Mouse (Mus musculus): ENCODE measurements around the gene Oxct1. TPM values are rescaled to one million over a fixed set of nuclear protein-coding genes. Genes with fewer than 3 reads are reported as not detected.

Gene Oxct1
- polyA plus RNA-seq, 1 experiment from 2014 or later, result 233 TPM

GRCm38 (mm10) chr15:4042423-4042822 is 16.2 kb downstream of the Oxct1 start:
- no peak for ATAC-seq
- 62% methylated on average over 3 of the region's 3 CpGs for WGBS
- Histone ChIP-seq H3K9ac (no peak overlapping the region), H3K27me3 (replicated peaks) (no peaks in the 10 kb centered on the region), H3K4me2 (replicated peaks) (no peak overlapping the region), H3K36me3 (0 out of 2 replicates have a peak, but pooled peaks cover 8% of the 10 kb centered on the region), H3K4me1 (replicated peaks) (no peaks in the 10 kb centered on the region), H3K27ac (no peak overlapping the region), H3K4me3 (replicated peaks) (no peak overlapping the region), H3K9me3 (no peaks in the 10 kb centered on the region)

- no peak overlapping the region for H3K9ac ChIP-seq
- no peaks in the 10 kb centered on the region for H3K4me1 ChIP-seq (replicated peaks)
- 0 out of 2 replicates have a peak, but pooled peaks have one; percentile 34 for ATAC-seq
- WGBS, result 16% methylated on average over 4 of the region's 4 CpGs
- no peak overlapping the region for H3K4me3 ChIP-seq (replicated peaks)
- 0 out of 2 replicates have a peak, but pooled peaks cover 6% of the 10 kb centered on the region for H3K36me3 ChIP-seq
- H3K27ac ChIP-seq, result no peak overlapping the region
- no peaks in the 10 kb centered on the region for H3K9me3 ChIP-seq
- 0 out of 2 replicates have a peak overlapping the region, but pooled peaks have one; percentile 38 for H3K4me2 ChIP-seq (replicated peaks)
- H3K27me3 ChIP-seq (replicated peaks), result no peaks in the 10 kb centered on the region
Observed at GRCm38 (mm10) chr15:4043032-4043471, 16.9 kb downstream of the Oxct1 start.

GRCm38 (mm10) chr15:4056627-4057026 is 30.4 kb downstream of the Oxct1 start:
- Histone ChIP-seq H3K4me1 (replicated peaks) (no peaks in the 10 kb centered on the region), H3K27me3 (replicated peaks) (no peaks in the 10 kb centered on the region), H3K9me3 (no peaks in the 10 kb centered on the region), H3K9ac (no peak overlapping the region), H3K36me3 (peaks cover 18% of the 10 kb centered on the region; the same call in 1 of the 2 replicates), H3K4me2 (replicated peaks) (no peak overlapping the region), H3K27ac (no peak overlapping the region), H3K4me3 (replicated peaks) (no peak overlapping the region)
- ATAC-seq, result no peak
- 23% methylated on average over 5 of the region's 5 CpGs for WGBS

DNA sequence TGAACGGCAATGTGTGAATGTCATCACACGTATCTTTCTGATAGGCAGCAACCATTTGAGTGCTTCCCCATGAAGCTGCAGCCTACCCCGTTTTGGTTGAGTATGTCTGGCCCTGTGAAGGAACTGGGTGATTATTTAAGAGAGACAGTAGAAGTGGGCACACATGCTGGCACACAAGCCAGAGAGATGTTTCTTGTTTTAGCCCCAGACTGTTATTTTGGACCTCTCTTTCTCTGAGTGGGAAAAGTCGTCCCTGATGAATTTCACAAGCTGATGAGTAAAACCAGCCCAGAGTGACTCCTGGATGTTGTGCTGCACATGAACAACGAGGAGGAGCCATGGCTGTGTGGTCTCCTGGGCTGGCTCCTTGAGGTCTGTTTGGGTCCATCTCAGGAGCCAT is 37.4 kb downstream of the Oxct1 start:
- 89% methylated on average over 5 of the region's 5 CpGs for WGBS
- Histone ChIP-seq H3K27ac (no peak overlapping the region), H3K4me2 (replicated peaks) (no peak overlapping the region), H3K9ac (no peak overlapping the region), H3K27me3 (replicated peaks) (no peaks in the 10 kb centered on the region), H3K36me3 (peaks cover 12% of the 10 kb centered on the region; the same call in 1 of the 2 replicates), H3K9me3 (no peaks in the 10 kb centered on the region), H3K4me1 (replicated peaks) (no peaks in the 10 kb centered on the region), H3K4me3 (replicated peaks) (no peak overlapping the region)
- no peak for ATAC-seq

- Histone ChIP-seq H3K27ac (no peak overlapping the region), H3K36me3 (peaks cover 12% of the 10 kb centered on the region; the same call in 1 of the 2 replicates), H3K4me2 (replicated peaks) (no peak overlapping the region), H3K9ac (no peak overlapping the region), H3K4me3 (replicated peaks) (no peak overlapping the region), H3K4me1 (replicated peaks) (no peaks in the 10 kb centered on the region), H3K27me3 (replicated peaks) (no peaks in the 10 kb centered on the region), H3K9me3 (no peaks in the 10 kb centered on the region)
- WGBS, result 87% methylated on average over 7 of the region's 7 CpGs
- no peak for ATAC-seq
Observed at GRCm38 (mm10) chr15:4064013-4064412, 37.8 kb downstream of the Oxct1 start.

GRCm38 (mm10) chr15:4064694-4065093 is 38.5 kb downstream of the Oxct1 start:
- no peak overlapping the region for H3K9ac ChIP-seq
- WGBS, result 95% methylated on average over 5 of the region's 5 CpGs

GRCm38 (mm10) chr15:4067273-4067990 is 41.2 kb downstream of the Oxct1 start:
- no peak for ATAC-seq
- WGBS, result 78% methylated on average over 5 of the region's 5 CpGs
- Histone ChIP-seq H3K4me1 (replicated peaks) (no peaks in the 10 kb centered on the region), H3K27me3 (replicated peaks) (no peaks in the 10 kb centered on the region), H3K9ac (no peak overlapping the region), H3K36me3 (peaks cover 4% of the 10 kb centered on the region; the same call in 1 of the 2 replicates), H3K9me3 (no peaks in the 10 kb centered on the region), H3K27ac (no peak overlapping the region), H3K4me3 (replicated peaks) (no peak overlapping the region), H3K4me2 (replicated peaks) (no peak overlapping the region)

More at GRCm38 (mm10) chr15:4064694-4065093, 38.5 kb downstream of the Oxct1 start:
- ATAC-seq, result no peak
- Histone ChIP-seq H3K36me3 (peaks cover 12% of the 10 kb centered on the region; the same call in 1 of the 2 replicates), H3K27ac (no peak overlapping the region), H3K27me3 (replicated peaks) (no peaks in the 10 kb centered on the region), H3K9me3 (no peaks in the 10 kb centered on the region), H3K4me3 (replicated peaks) (no peak overlapping the region), H3K4me2 (replicated peaks) (no peak overlapping the region), H3K4me1 (replicated peaks) (no peaks in the 10 kb centered on the region)

DNA sequence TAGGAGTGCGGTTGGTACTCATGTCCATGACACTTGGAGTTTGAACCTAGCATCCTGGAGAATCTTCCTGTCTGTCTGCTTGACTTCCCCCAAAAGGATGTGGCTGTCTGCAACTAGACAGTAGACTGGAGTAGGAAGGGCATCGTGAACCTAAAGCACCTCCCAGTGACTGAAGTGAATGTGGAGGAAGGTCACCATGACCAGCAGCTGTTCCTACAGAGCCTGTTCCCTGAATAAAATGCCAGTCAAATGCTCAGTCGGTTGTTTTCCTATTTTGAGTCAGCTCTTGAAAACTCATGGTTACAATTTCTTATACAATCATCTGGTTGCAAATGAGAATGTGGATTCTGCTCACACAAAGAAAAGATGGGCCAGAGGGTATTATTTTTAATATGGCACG is 51.8 kb downstream of the Oxct1 start:
- no peak overlapping the region for H3K27ac ChIP-seq
- H3K9me3 ChIP-seq, result no peaks in the 10 kb centered on the region

DNA sequence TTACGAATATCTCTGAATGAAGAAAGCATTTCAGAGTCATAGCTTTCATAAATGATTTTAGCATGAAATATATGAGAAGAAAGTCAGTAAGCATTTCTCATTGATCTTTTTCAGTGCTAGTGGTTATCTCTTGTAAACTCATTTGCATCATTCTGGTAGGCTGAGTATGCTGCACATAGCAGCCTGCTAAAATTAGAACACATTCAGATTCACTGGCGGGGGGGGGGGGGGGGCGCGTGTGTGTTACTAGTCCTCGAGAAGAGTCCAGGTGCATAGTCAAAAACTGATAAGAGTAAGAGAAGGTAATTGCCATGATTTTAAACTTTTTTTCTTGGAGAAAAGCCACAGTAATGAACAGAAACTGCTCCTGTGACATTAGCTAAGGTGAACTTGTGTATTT is 52.6 kb downstream of the Oxct1 start:
- Histone ChIP-seq H3K27ac (no peak overlapping the region), H3K4me3 (replicated peaks) (no peak overlapping the region), H3K36me3 (no peaks in the 10 kb centered on the region), H3K4me2 (replicated peaks) (no peak overlapping the region), H3K9me3 (no peaks in the 10 kb centered on the region), H3K9ac (no peak overlapping the region), H3K27me3 (replicated peaks) (no peaks in the 10 kb centered on the region), H3K4me1 (replicated peaks) (no peaks in the 10 kb centered on the region)
- no peak for ATAC-seq
- 73% methylated on average over 5 of the region's 5 CpGs for WGBS

More for the DNA sequence above, 51.8 kb downstream of the Oxct1 start:
- no peak overlapping the region for H3K4me2 ChIP-seq (replicated peaks)
- ATAC-seq, result no peak
- H3K27me3 ChIP-seq (replicated peaks), result no peaks in the 10 kb centered on the region
- H3K36me3 ChIP-seq, result no peaks in the 10 kb centered on the region
- H3K9ac ChIP-seq, result no peak overlapping the region
- no peaks in the 10 kb centered on the region for H3K4me1 ChIP-seq (replicated peaks)
- WGBS, result 88% methylated on average over 4 of the region's 4 CpGs
- no peak overlapping the region for H3K4me3 ChIP-seq (replicated peaks)

DNA sequence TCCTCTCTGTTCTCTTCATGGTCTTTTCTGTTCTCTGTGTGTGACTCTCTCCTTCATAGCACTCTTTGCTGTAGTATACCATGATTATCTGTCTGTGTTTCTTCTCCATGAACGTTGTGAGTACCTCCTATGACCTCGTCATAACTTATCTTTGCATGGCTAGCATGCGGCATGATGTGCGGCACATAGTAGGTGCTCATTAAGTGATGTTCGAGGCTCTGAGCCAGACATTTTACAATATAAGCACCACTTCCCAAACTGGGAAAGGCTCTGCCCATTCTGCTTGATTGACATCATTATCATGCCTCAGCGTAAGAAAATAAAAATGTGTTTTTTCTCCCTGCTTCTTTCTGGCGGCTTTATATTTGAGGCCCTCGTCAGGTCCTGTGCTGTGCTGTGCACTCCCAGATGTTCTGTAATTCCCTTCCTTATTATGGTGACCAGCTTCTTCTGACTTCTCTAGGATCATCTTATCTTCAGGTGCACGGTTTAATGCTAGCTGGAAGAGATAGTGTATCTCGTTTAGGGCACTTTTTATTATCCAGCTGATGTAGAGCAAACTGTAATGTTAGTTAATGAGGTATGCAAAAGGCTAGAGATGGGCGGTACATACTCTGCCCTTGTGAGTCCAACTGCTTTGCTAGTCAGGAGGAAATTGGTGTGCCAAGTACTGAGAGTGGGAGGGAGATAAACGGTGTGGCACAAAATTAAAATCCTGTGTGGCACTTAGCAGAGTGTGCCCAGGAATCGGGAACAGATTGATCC is 53.4 kb downstream of the Oxct1 start:
- 76% methylated on average over 13 of the region's 13 CpGs for WGBS
- no peaks in the 10 kb centered on the region for H3K4me1 ChIP-seq (replicated peaks)
- no peak overlapping the region for H3K9ac ChIP-seq
- H3K4me3 ChIP-seq (replicated peaks), result no peak overlapping the region
- H3K9me3 ChIP-seq, result no peaks in the 10 kb centered on the region
- H3K27me3 ChIP-seq (replicated peaks), result no peaks in the 10 kb centered on the region
- H3K36me3 ChIP-seq, result no peaks in the 10 kb centered on the region
- H3K27ac ChIP-seq, result no peak overlapping the region
- H3K4me2 ChIP-seq (replicated peaks), result no peak overlapping the region
- peak; percentile 95 for ATAC-seq

- no peak for ATAC-seq
- WGBS, result 82% methylated on average over 10 of the region's 10 CpGs
- Histone ChIP-seq H3K4me1 (replicated peaks) (no peaks in the 10 kb centered on the region), H3K4me3 (replicated peaks) (no peak overlapping the region), H3K27ac (no peak overlapping the region), H3K9ac (no peak overlapping the region), H3K9me3 (no peaks in the 10 kb centered on the region), H3K36me3 (no peaks in the 10 kb centered on the region), H3K27me3 (replicated peaks) (no peaks in the 10 kb centered on the region), H3K4me2 (replicated peaks) (no peak overlapping the region)
Observed at GRCm38 (mm10) chr15:4085600-4086384, 59.6 kb downstream of the Oxct1 start.

DNA sequence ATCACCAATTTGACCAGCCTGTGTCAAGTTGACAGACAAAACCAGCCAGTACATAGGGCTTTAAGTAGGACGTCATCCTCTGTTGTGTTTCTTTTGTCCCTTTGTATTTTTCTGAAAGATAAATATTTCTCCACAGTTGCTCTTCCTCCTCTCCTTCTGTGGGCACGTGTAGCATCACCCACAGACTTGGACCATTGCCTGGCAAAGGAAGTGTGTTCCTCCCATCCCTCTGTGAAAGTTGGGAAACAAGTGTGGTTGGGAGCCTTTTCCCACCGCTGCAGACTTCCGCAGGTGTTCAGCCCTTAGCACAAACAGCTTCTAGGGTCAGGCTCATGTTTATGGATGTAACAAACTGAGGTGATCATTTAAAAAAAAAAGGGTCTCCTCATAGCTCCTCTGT is 61.3 kb downstream of the Oxct1 start:
- Histone ChIP-seq H3K9ac (no peak overlapping the region), H3K27me3 (replicated peaks) (no peaks in the 10 kb centered on the region), H3K4me3 (replicated peaks) (no peak overlapping the region), H3K36me3 (no peaks in the 10 kb centered on the region), H3K4me2 (replicated peaks) (no peak overlapping the region), H3K27ac (no peak overlapping the region), H3K9me3 (no peaks in the 10 kb centered on the region), H3K4me1 (replicated peaks) (no peaks in the 10 kb centered on the region)
- 70% methylated on average over 4 of the region's 4 CpGs for WGBS
- ATAC-seq, result no peak
